Mouse (Mus musculus) thymus, postnatal 4 days (tissue): ENCODE measurements around the gene Hjurp.

Source experiments
- DNase-seq: peaks from one replicate; pipeline ENCODE4 v3.0.0; 2021

Gene Hjurp

GRCm38 (mm10) chr1:88219054-88219453 is 58.4 kb downstream of the Hjurp start:
- DNase-seq = no peak

DNA sequence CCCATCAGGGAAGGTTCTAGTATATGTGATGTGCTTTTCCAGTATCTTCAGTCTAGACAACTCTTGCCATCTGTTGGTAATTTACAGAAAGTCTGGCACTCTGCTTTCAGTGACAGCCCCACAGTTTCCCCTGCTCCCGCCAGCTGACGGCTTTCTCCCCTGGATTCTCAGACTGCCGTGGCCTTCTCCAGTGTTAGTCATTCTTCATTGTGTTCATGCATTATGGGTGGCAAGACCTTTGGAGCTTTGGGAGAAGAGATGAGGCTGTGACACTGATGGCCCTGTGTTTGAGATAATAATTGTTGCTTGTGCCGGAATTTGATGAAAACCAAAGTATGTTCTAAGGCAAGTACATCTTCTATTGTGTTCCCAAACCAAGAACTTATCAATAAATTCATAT is 58.8 kb downstream of the Hjurp start:
- no peak for DNase-seq

DNA sequence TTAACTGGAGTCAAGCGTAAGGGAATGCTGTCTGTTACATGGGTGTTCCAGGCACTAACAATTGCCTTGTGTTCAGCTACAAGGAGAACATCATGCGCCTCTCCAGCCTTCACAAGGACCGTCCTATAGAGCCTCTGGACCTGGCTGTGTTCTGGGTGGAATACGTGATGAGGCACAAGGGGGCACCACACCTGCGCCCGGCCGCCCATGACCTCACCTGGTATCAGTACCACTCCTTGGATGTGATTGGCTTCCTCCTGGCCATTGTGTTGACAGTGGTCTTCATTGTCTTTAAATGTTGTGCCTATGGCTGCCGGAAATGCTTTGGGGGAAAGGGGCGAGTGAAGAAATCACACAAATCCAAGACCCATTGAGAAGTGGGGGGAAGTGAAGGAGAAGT is 59.4 kb downstream of the Hjurp start:
- peak; percentile 9 for DNase-seq

DNA sequence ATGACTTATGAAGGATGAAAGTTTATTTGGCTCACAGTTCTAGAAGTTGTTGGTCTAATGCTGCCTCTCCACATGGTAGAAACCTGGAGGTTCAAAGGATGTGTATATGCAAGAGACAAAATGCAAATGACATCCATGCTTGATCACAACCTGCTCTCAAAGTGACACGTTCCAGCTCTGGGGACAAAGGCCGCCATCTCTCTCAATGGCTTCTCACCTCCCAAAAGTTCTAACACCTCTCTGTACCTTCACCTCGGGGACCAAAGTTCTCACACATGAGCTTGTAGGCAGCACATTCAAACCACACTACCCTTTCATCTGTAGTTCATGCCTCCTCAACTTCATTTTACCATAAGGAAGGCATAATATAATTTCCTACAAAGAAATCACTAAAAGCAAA is 59.9 kb downstream of the Hjurp start:
- DNase-seq = no peak

DNA sequence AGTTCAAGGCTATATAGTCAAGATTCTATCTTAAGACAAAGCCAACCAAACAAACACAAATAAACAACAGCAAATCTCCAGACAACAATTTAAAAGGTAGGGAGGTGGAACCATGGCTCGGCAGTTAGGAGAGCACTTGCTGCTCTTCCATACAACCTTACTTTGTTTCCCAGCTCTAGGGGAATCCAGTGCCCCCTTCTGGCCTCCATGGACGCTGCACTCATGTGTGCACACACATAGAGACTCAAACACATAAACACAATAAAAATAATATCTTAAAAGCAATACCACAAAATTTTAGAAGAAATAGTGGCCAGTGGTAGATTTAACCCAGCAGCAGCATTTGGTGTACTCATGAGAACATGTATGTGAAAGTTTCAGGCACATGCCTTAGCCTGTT is 60.3 kb downstream of the Hjurp start:
- peak; percentile 19 for DNase-seq

- no peak for DNase-seq
Observed at GRCm38 (mm10) chr1:88216551-88216950, 60.9 kb downstream of the Hjurp start.

DNA sequence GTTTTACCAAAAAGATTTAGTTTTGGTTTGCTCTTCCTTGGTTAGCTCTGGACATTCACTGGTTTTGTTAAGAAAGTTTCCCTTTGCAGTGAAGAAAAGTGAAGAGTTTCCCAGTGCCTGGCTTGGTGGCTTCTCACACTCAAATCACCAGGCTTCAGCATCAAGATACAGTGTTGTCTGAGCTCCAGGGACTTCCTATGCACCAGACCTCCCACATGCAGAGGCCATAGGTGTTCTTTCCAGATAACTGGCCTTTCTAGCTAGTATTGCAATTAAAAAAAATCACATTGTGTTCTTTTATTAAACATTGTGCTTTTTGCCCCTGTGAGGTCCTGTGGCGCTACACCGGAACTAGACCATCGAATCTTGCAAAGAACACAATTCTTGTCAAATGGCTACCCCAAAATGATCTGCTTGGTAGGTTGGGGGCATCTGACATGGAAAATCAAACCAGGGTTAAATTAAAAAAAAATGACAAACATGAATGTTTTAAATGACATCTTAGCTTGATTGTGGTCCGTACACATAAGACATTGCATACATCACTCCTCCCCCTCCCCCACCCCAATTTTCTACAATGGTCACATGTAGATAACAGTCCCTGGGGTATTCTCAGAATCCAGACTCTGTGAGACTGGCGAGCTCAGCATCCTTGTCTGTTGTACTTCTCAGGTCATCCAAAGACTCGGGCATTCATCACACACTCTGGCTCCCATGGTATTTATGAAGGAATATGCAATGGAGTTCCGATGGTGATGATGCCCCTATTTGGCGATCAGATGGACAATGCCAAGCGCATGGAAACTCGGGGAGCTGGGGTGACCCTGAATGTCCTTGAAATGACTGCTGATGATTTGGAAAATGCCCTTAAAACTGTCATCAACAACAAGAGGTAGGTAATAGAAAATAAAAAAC is 61.7 kb downstream of the Hjurp start:
- peak; percentile 9 for DNase-seq

DNA sequence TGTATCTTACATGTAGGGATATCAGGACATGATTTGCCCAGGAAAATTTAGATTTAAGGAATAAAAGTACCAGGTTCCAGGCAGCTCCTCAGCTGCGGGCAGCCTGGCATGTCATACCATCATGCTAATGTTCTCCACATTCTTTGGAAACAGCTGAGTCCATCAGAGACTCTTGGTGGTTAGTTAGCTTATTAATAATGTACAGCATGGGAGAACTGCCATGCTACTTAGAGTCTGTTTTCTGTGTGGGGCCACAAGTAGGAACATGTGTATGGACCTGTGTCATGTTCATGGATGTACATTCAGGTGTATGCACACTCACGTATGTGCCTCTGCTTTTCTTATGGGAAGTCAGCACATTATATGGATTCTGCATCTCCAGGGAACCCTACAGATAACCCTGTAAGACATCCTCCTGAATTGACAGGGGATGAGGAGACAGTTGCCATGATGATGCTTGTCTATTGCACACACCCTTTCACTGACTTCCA is 62.9 kb downstream of the Hjurp start:
- DNase-seq = no peak

GRCm38 (mm10) chr1:88213766-88214461 is 63.5 kb downstream of the Hjurp start:
- peak; percentile 10 for DNase-seq

DNA sequence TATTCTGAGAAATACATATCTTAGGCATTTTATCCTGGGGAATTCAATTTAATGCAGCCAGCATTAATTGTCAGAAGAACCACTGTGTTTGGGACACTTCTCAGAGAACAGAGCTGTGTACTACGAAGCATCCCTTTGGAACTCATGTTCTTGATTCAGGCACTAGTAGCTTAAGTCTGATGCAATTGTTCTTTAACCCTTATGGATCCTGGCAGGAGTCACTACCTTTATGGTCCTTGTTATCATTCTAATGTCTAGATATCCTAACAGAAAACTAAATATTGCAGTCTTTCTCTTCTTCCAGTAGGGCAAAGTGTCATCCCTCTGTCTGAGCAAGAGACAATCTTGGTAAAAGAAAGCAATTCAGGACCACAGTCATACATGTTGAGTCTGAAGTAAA is 64.4 kb downstream of the Hjurp start:
- no peak for DNase-seq
